Mouse (Mus musculus) CD4-positive, CD25-positive, alpha-beta regulatory T cell, adult 9 weeks (primary cell): ENCODE data around the gene Ccr1l1. TPM values are rescaled to one million over a fixed set of nuclear protein-coding genes. Genes with fewer than 3 reads are reported as not detected.

Experiments used
- polyA plus RNA-seq: library from polyadenylated mRNA; unstranded; fragments of 100-300 nt; shearing (Covaris generic); gene quantifications from one replicate; pipeline ENCODE4 v1.2.1, GENCODE M21; 2017

Gene Ccr1l1
- polyA plus RNA-seq: not detected

DNA sequence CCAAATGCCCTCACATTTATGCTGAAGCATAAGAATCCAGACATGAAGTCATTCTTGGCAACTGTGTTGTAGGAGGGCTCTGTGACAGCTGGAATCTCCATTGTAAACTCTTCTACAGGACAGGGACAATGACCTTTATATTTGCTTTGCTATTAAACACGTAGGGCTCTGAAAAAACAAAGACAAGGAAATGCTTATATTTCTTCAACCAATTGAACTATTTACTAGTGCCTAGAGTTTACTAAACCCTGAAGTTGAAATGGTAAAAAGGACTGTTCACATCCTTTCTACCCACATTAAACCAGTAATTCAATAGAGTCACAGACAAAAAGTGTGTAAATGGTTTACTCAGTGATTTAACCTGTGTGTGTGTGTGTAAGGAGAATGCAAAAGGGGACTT lies at the start of gene Ccr1l1:
TSS of gene Ccr1l1 (minus strand) at position 101 of the 400 bp plus-strand sequence.

GRCm38 (mm10) chr9:124021672-124022071 lies 43.5 kb upstream of the Ccr1l1 start, which contains the start of gene Ccr3:
Gene Ccr3 (plus strand): TSS chr9:124021972.

DNA sequence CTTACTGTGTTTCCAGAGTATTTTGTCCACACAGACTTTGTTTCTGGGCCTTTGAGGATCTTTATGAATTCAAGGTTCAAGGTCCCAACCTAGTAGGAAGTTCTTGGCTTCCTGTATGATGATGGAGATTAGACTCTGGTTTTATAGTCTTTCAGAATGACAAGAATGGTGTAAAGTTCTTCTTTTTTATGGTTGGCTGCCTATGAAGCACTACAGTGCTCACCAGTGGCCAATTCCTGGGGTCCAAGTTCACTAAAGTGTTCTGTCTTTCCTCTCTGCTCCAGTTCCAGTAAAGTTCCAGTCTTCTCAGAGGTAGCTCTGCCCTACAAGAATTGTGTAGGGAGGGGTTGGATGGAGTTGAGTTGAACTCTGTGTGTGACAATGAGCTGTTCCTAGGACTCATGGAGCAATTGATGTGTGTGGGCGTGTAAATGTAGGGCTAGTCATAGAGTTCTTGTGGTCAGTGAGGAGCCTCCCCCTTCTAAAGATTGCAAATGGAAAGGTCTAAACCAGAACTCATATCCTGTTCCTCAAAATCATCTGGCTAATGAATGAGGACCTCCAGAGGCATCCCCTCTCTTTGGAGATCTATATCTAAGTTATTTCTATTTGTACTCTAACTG lies 9.8 kb downstream of the Ccr1l1 start, which contains the start of gene Ccr1:
TSS of gene Ccr1 (minus strand) at position 403 of the 623 bp plus-strand sequence.

Other genes starting within 250 kb of the Ccr1l1 start
- gene Cxcr6, start 171.9 kb downstream of the Ccr1l1 start, polyA plus RNA-seq: 22.9 TPM
- 59.4 TPM for gene Fyco1, start 126.5 kb downstream of the Ccr1l1 start, polyA plus RNA-seq
- 0.46 TPM for gene Xcr1, start 116.4 kb downstream of the Ccr1l1 start, polyA plus RNA-seq
- gene Ccr1, start 9.7 kb downstream of the Ccr1l1 start, polyA plus RNA-seq: 0.31 TPM
- 1.6 TPM for gene Ccr3, start 43.6 kb upstream of the Ccr1l1 start, polyA plus RNA-seq
- 24.9 TPM for gene Ccr2, start 123.5 kb upstream of the Ccr1l1 start, polyA plus RNA-seq
- gene Ccr5, start 143.1 kb upstream of the Ccr1l1 start, polyA plus RNA-seq: 6.8 TPM